Mouse (Mus musculus) hindlimb bud, embryonic 11.5 days (tissue): Measurements from ENCODE around the gene Timp2.
A peak's percentile ranks its signal among the peaks of the same experiment; 100 is the strongest.

Experiments used
- DNase-seq: peaks from one replicate; pipeline ENCODE4 v3.0.0-alpha.2; 2012; ENCODE audit warnings: low read depth, low spot score; ENCODE audit errors: extremely low spot score

The Timp2 gene

GRCm38 (mm10) chr11:118297967-118298366 lies 57.6 kb downstream of the Timp2 start:
- DNase-seq = no peak

- no peak for DNase-seq
Observed at GRCm38 (mm10) chr11:118295026-118295425, 60.5 kb downstream of the Timp2 start.

- DNase-seq = no peak
Observed at GRCm38 (mm10) chr11:118292671-118293070, 62.9 kb downstream of the Timp2 start.

DNA sequence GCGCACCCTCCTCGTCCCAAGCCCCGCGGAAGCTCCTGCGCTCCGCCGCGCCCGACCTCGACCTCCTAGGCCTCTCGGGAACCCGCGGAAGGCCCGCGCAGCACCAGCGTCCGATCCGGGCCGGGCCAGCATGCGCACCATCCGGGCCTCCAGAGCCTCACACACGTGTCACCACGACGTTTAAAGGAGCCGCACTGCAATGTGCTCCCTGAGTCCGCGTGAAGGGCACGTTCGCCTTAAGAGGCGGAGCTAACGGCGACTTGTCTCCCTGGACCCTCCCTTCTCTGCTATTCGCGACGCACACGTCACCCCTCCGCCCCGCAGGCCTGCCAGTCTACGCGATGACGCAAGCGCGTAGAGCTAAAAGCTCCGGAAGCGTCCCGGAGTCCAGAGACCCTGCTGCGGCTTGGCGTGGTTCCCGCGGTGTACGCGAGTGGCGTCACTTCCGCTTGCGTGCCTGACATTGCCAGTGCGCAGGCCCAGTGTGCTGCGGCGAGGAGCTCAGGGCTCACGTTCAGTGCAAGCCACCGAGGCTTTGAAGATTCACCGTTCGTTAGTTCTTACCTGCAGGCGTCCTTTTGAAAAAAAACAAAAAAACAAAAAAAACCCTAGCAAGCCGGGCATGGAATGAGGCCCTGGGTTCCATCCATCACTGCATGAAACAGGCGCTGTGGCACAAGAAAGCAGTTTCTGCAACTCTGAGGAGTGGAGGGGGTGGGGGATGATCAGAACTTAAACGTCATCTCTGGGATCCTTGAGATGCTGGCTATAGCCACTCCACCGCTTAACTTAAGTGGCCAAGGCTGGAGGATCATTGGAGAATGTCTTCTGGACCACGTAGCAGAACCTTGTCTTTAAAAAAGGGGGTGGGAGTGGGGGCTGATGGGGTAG lies 65.3 kb downstream of the Timp2 start, which contains the start of gene Usp36:
TSS of gene Usp36 (minus strand) at position 246 of the 891 bp plus-strand sequence.
- peak; percentile 97 for DNase-seq

GRCm38 (mm10) chr11:118289562-118289961 lies 66.0 kb downstream of the Timp2 start:
- DNase-seq = no peak

DNA sequence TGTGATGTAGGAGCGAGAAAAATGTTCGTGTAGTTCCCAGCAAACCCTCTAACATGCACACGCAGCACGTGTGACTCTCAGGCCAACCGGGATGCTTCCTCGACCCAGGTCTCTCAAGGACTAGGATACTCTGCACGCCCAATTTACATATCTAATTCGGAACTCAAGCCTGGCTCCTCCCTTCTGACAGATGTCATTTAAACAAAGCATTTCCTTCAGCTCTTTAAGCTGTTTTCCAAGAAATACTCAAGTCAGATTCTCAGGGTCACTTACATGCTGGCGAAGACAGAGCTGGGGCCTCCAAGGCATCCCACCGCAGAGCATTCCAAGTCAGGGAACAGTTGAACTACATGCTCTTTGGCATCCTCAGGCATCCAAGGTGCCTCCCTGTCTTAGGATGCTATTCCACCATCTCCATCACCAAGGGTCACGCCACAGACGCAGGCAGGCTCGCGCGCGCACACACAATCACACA lies 66.5 kb downstream of the Timp2 start:
- DNase-seq = no peak

GRCm38 (mm10) chr11:118287573-118287972 lies 68.0 kb downstream of the Timp2 start:
- DNase-seq = no peak

DNA sequence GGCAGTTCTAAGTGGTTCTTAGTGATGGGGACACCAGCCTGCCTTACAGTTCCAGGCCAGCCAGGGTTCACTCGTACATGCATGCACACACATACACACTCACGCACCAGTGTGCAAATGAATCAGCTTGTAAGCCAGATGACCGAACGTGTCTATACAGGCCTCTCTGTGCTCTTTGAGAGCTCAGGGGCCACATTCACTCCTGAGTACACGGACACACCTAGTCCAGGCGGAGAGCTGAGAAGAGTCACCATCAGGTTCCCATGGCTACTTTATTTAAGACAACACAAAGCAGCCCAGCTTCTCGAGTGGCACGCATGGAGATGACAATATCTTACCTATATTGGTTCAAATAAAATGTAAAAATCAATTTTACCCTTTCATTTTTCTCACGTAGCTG lies 69.1 kb downstream of the Timp2 start:
- DNase-seq = no peak

DNA sequence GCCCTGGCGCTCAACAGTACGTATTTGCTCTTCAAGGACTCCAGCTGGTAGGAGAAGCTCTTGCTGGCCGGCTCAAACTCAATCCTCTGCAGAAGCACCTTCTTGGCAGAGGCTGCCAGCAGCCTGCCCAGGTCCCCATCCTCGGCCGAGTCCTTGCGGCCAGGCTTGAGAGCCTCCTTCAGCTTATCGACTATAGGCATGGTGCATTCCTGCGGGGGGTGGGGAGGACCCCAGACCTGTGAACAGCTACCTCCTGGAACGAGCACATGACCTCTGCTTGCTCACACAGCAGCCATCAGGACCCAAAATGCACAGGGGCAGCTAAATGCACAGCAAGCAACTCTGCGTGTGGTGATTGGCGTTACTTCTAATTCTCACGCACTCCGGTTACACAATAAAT lies 69.7 kb downstream of the Timp2 start:
- DNase-seq = no peak

GRCm38 (mm10) chr11:118280218-118280617 lies 75.3 kb downstream of the Timp2 start:
- DNase-seq = no peak

GRCm38 (mm10) chr11:118276328-118276727 lies 79.2 kb downstream of the Timp2 start:
- no peak for DNase-seq

- no peak for DNase-seq
Observed at GRCm38 (mm10) chr11:118275092-118275491, 80.4 kb downstream of the Timp2 start.

DNA sequence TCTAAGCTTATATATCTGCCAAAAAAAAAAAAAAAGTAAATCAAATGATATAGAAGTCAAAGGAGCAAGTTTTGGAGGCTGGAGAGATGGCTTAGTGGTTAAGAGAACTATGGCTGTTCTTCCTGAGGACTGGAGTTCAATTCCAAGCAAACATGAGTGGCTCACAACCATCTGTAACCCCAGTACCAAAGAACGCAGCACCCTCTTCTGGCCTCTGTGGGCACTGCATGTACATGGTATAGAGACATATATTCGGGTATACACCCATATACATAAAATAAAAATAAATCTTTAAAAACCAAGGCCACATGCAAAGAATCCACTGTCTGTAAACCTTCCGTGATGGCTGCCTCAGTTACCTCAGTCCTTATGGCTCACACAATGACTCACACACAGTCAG lies 85.7 kb downstream of the Timp2 start:
- no peak for DNase-seq

GRCm38 (mm10) chr11:118266666-118267046 lies 88.9 kb downstream of the Timp2 start:
- no peak for DNase-seq

GRCm38 (mm10) chr11:118266044-118266665 lies 89.4 kb downstream of the Timp2 start:
- DNase-seq = no peak

- DNase-seq = no peak
Observed at GRCm38 (mm10) chr11:118265621-118266020, 89.9 kb downstream of the Timp2 start.

GRCm38 (mm10) chr11:118263146-118263545 lies 92.4 kb downstream of the Timp2 start:
- no peak for DNase-seq

DNA sequence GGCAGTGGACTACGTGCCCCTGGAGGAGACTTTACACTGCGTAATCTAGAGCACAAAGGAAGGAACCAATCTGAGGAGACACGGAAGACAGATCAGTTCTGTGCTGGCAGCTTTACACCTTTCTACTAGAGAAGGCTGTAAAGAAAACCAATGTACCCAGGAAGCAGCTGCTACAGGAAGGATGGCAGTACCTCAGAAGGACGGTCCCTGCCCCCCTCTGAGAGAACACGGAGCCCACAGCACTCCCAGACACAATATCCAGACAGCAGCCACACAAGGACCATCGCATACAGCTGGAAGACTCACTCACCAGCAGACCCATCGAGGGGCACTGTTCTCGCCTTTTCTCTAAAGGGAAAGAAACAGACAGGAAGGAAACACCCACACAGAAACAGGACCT lies 95.5 kb downstream of the Timp2 start:
- DNase-seq = no peak

DNA sequence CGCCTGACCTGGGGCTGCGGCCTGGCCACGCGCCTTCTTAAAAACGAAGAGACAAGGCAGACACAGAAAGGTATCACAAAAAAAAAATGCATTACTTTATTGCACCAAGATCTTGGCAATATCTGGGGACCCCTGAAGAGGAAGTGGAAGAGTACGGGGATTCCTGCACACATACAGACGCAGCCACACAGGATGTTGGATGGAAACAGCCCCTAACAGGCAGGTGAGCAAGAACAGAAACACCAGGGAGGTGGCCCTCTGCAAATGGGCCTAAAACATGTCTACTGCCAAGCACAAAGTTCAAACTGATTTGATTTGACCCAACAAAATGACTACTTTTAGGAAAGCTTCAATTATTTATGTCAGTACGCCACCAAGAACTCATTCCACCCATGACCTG lies 96.0 kb downstream of the Timp2 start:
- no peak for DNase-seq

GRCm38 (mm10) chr11:118256371-118256770 lies 99.2 kb downstream of the Timp2 start:
- no peak for DNase-seq

- no peak for DNase-seq
Observed at GRCm38 (mm10) chr11:118254159-118254951, 101.2 kb downstream of the Timp2 start.
